Mouse (Mus musculus): ENCODE results near the gene Psmc4. TPM values are rescaled to one million over a fixed set of nuclear protein-coding genes. Genes with fewer than 3 reads are reported as not detected.
A peak's percentile ranks its signal among the peaks of the same experiment; 100 is the strongest.

Gene Psmc4
- total and polyA plus RNA-seq, 3 experiments, result 211 to 272 (median 258) TPM

- in situ Hi-C loops (cut with MboI; ENCODE audit: low pct_ligation_motif_present, low pct_unique_long_range_greater_than_20kb, low sequenced_read_pairs) (loop anchor here (10.0 kb wide), 1 partner anchor 112 kb away; the partner anchor contains the start of gene Fbl), dilution Hi-C loops (cut with MboI; ENCODE audit: extremely low pct_ligation_motif_present, extremely low pct_unique_long_range_greater_than_20kb, low sequenced_read_pairs) (no loop called here)
- H3K27ac ChIP-seq (ENCODE audit: insufficient read depth, low read depth), result no peak overlapping the region
These were observed 3.4 kb upstream of the Psmc4 start for GRCm38 (mm10) chr7:28053046-28053930.

GRCm38 (mm10) chr7:28050584-28050983, 683 bp upstream of the Psmc4 start:
- H3K36me3 ChIP-seq (replicated peaks in 1 of 2; ENCODE audit: control insufficient read depth in 1 of 2, insufficient read depth in 1 of 2, low read length in 1 of 2), result peaks cover 31 to 33% of the 10 kb centered on the region in 2 experiments
- peaks cover 26% of the 10 kb centered on the region for H3K79me2 ChIP-seq (replicated peaks; ENCODE audit: control insufficient read depth, extremely low read depth, insufficient read depth, poor library complexity, severe bottlenecking)
- peak overlapping the region in 1 of 3 experiments; percentile 6 for H3K4me3 ChIP-seq (replicated peaks in 1 of 3; ENCODE audit: low read depth in 2 of 3, low read length in 2 of 3, poor library complexity in 1 of 3)
- H3K9ac ChIP-seq (ENCODE audit: insufficient read depth, low read depth), result no peak overlapping the region
- TF ChIP-seq HCFC1 (IDR thresholded peaks at IDR 0.05; ENCODE audit: low read depth, low read length) (no peak), BHLHE40 (IDR thresholded peaks at IDR 0.05; ENCODE audit: low read depth, low read length) (no peak), RAD21 (IDR thresholded peaks at IDR 0.05; ENCODE audit: low read depth, low read length) (no peak), MXI1 (IDR thresholded peaks at IDR 0.05; ENCODE audit: low read depth, low read length) (no peak), ZKSCAN1 (IDR thresholded peaks at IDR 0.05; ENCODE audit: borderline replicate concordance, low read depth, low read length) (no peak), ZC3H11A (IDR thresholded peaks at IDR 0.05; ENCODE audit: low read depth, low read length) (no peak), JUND (conservative IDR thresholded peaks at IDR 0.05; ENCODE audit: low read depth, low read length) (no peak), UBTF (IDR thresholded peaks at IDR 0.05; ENCODE audit: low read depth, low read length) (no peak), POLR2A (IDR thresholded peaks at IDR 0.05; ENCODE audit: low read depth, low read length) (no peak), CHD2 (IDR thresholded peaks at IDR 0.05; ENCODE audit: low read length) (no peak), NELFE (IDR thresholded peaks at IDR 0.05; ENCODE audit: low read depth, low read length) (no peak), MAZ (IDR thresholded peaks at IDR 0.05; ENCODE audit: low read depth, low read length) (no peak), MAFK (IDR thresholded peaks at IDR 0.05; ENCODE audit: insufficient replicate concordance, low read length) (no peak)
- H3K9me3 ChIP-seq (replicated peaks; ENCODE audit: low read length), result no peaks in the 10 kb centered on the region
- H3K27ac ChIP-seq (ENCODE audit: insufficient read depth, low read depth), result no peak overlapping the region
- no peak overlapping the region for H3K4me2 ChIP-seq (ENCODE audit: insufficient read depth, low read depth, poor library complexity, severe bottlenecking)
- H3K27me3 ChIP-seq (replicated peaks), result peaks cover 26% of the 10 kb centered on the region
- dilution Hi-C loops (cut with MboI; ENCODE audit: extremely low pct_ligation_motif_present, extremely low pct_unique_long_range_greater_than_20kb, low sequenced_read_pairs) (no loop called here), in situ Hi-C loops (cut with MboI; ENCODE audit: low pct_ligation_motif_present, low pct_unique_long_range_greater_than_20kb, low sequenced_read_pairs) (loop anchor here (10.0 kb wide), 1 partner anchor 114 kb away; the partner anchor contains the start of gene Fbl)
- no peak for DNase-seq (ENCODE audit: extremely low read depth)
- H3K4me1 ChIP-seq (ENCODE audit: control insufficient read depth in 1 of 2, insufficient read depth in 2 of 2), result peaks cover 7 to 16% of the 10 kb centered on the region in 2 experiments

More at GRCm38 (mm10) chr7:28053046-28053930, 3.4 kb upstream of the Psmc4 start:
- Histone ChIP-seq H3K9me3 (replicated peaks; ENCODE audit: low read length) (no peaks in the 10 kb centered on the region), H3K79me2 (replicated peaks; ENCODE audit: control insufficient read depth, extremely low read depth, insufficient read depth, poor library complexity, severe bottlenecking) (peaks cover 16% of the 10 kb centered on the region), H3K4me3 (replicated peaks in 1 of 3; ENCODE audit: low read depth in 2 of 3, low read length in 2 of 3, poor library complexity in 1 of 3) (no peak overlapping the region), H3K9ac (ENCODE audit: insufficient read depth, low read depth) (no peak overlapping the region), H3K27me3 (replicated peaks) (peaks cover 44% of the 10 kb centered on the region), H3K4me2 (ENCODE audit: insufficient read depth, low read depth, poor library complexity, severe bottlenecking) (no peak overlapping the region), H3K4me1 (ENCODE audit: control insufficient read depth in 1 of 2, insufficient read depth in 2 of 2) (peaks cover 7 to 13% of the 10 kb centered on the region in 2 experiments), H3K36me3 (replicated peaks in 1 of 2; ENCODE audit: control insufficient read depth in 1 of 2, insufficient read depth in 1 of 2, low read length in 1 of 2) (peaks cover 5 to 6% of the 10 kb centered on the region in 2 experiments)
- no peak for DNase-seq (ENCODE audit: extremely low read depth)
- TF ChIP-seq BHLHE40 (IDR thresholded peaks at IDR 0.05; ENCODE audit: low read depth, low read length), result no peak
- no peak for TF ChIP-seq TCF12 (IDR thresholded peaks at IDR 0.05; ENCODE audit: low read depth, low read length)
- no peak for TF ChIP-seq ZKSCAN1 (IDR thresholded peaks at IDR 0.05; ENCODE audit: borderline replicate concordance, low read depth, low read length)
